24 mouse cellular contexts compared by ENCODE assay signal in genomic region chr5:104955208-104955607, GRCm38 (mm10). TPM values are rescaled to one million over a fixed set of nuclear protein-coding genes. Genes with fewer than 3 reads are reported as not detected.
"Had no signal": no experiment of that assay in that cellular context is flagged by ENCODE, and none has a peak within 500 bp of the region (broad histone marks: within the 10 kb centered on the region; RNA-seq: fewer than 3 reads in every experiment).

No protein-coding gene starts in this region.

- H3K4me1 ChIP-seq: embryonic facial prominence, embryonic 10.5 days; embryonic facial prominence, embryonic 12.5 days; embryonic facial prominence, embryonic 13.5 days; embryonic facial prominence, embryonic 15.5 days; forebrain, embryonic 10.5 days; forebrain, embryonic 12.5 days; forebrain, embryonic 13.5 days; forebrain, embryonic 15.5 days; heart, embryonic 10.5 days had no signal

- H3K36me3 ChIP-seq: embryonic facial prominence, embryonic 10.5 days; embryonic facial prominence, embryonic 12.5 days; embryonic facial prominence, embryonic 13.5 days; embryonic facial prominence, embryonic 15.5 days; forebrain, embryonic 10.5 days; forebrain, embryonic 12.5 days; forebrain, embryonic 15.5 days; heart, embryonic 10.5 days had no signal

- H3K4me2 ChIP-seq: embryonic facial prominence, embryonic 12.5 days; embryonic facial prominence, embryonic 13.5 days; embryonic facial prominence, embryonic 15.5 days; forebrain, embryonic 12.5 days; forebrain, embryonic 13.5 days; forebrain, embryonic 15.5 days had no signal

- H3K9me3 ChIP-seq: embryonic facial prominence, embryonic 12.5 days; embryonic facial prominence, embryonic 13.5 days; embryonic facial prominence, embryonic 15.5 days; forebrain, embryonic 12.5 days; forebrain, embryonic 13.5 days; forebrain, embryonic 15.5 days; heart, embryonic 10.5 days had no signal

- H3K27me3 ChIP-seq: embryonic facial prominence, embryonic 12.5 days; embryonic facial prominence, embryonic 13.5 days; embryonic facial prominence, embryonic 15.5 days; forebrain, embryonic 12.5 days; forebrain, embryonic 13.5 days; forebrain, embryonic 15.5 days had no signal

- DNase-seq: cerebellum, adult 9-10 months; cerebellum, adult 9-11 months; cerebellum, postnatal 10 days; cerebellum, postnatal 14 days; cerebellum, postnatal 25 days; cerebellum, postnatal 36 days; embryo, embryonic 11 days; forebrain, postnatal 0 days; gastrocnemius, adult 2 months; gastrocnemius, postnatal 10 days; gastrocnemius, postnatal 14 days; gastrocnemius, postnatal 25 days; gastrocnemius, postnatal 36 days; heart, adult 2 months had no signal

- H3K4me3 ChIP-seq: embryonic facial prominence, embryonic 10.5 days; embryonic facial prominence, embryonic 12.5 days; embryonic facial prominence, embryonic 13.5 days; embryonic facial prominence, embryonic 15.5 days; erythroblast, embryonic 14.5 days; forebrain, embryonic 10.5 days; forebrain, embryonic 12.5 days; forebrain, embryonic 13.5 days; forebrain, embryonic 15.5 days; gastrocnemius, adult 2 months; heart, adult 2 months; heart, embryonic 10.5 days had no signal

- H3K9ac ChIP-seq: embryonic facial prominence, embryonic 12.5 days; embryonic facial prominence, embryonic 13.5 days; embryonic facial prominence, embryonic 15.5 days; forebrain, embryonic 12.5 days; forebrain, embryonic 13.5 days; forebrain, embryonic 15.5 days; forebrain, postnatal 0 days had no signal

- H3K27ac ChIP-seq: embryonic facial prominence, embryonic 10.5 days; embryonic facial prominence, embryonic 12.5 days; embryonic facial prominence, embryonic 13.5 days; embryonic facial prominence, embryonic 15.5 days; forebrain, embryonic 10.5 days; forebrain, embryonic 12.5 days; forebrain, embryonic 13.5 days; forebrain, embryonic 15.5 days; gastrocnemius, adult 2 months; heart, adult 2 months; heart, embryonic 10.5 days had no signal

RNA-seq across cellular contexts. Expression of gene Abcg3, which starts 27.3 kb away (rescaled TPM):
- polyA plus RNA-seq: erythroblast, embryonic 14.5 days had no signal
